Mouse (Mus musculus): ENCODE data around the gene Cdkn2aip.

The Cdkn2aip gene

DNA sequence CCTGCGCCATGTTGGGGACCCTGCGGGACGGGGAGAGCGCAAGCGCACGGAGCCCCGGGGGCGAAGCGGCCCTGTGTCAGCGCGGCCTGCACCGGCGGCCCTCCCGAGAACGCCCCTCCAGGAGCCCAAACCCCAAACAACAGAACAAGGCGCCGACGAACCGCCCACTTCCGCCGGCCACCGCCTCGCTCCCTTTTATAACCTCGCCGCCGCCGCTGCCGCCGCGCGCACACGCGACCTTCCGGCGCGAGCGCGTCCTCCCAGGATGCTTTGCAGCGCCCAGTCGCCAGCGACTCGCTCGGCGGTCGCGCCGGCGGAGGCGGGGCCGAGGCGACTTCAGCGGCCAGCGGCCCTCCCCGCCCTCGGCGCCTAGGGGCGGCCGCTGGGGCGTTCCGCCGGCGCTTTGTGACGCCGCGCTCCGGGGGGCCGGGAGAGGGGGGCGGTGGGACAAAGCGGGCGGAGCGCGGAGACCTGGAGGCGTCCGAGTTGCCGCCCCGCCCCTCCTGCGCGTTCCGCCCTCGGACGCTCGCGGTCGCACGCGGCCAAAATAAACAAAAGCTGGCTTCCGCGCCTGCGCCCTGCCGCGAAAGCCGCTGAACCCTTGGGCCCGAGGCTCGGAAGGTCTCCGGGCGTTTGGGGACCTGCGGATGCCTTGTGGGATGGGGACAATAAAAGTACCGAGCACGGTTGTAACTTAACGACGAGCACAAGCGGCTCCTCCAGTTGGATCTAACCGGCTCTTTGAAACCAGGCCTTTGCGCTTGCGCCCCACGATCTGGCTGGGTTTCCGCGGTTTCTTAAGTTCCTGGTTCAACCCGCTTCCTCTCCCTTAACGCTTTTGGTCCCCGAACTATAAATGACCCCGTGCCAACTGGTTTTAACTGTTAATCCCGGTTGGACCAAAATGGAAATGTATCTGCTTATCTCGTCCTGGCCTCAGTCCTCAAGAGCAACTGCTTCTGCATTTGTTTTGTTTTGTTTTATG, at the start of gene Cdkn2aip:
TSS of gene Cdkn2aip (minus strand) at position 172 of the 985 bp plus-strand sequence.
- DNase-seq (ENCODE audit: low spot score), result peak; percentile 87

- DNase-seq (ENCODE audit: low spot score), result no peak
Observed at GRCm38 (mm10) chr8:47763194-47763593, 49.5 kb upstream of the Cdkn2aip start.

GRCm38 (mm10) chr8:47760685-47761084, 47.0 kb upstream of the Cdkn2aip start:
- no peak for DNase-seq (ENCODE audit: low spot score)

GRCm38 (mm10) chr8:47760186-47760585, 46.5 kb upstream of the Cdkn2aip start:
- no peak for DNase-seq (ENCODE audit: low spot score)

GRCm38 (mm10) chr8:47753121-47753520, 39.4 kb upstream of the Cdkn2aip start:
- peak; percentile 2 for DNase-seq (ENCODE audit: low spot score)

- DNase-seq (ENCODE audit: low spot score), result no peak
Observed at GRCm38 (mm10) chr8:47750096-47750495, 36.4 kb upstream of the Cdkn2aip start.

- no peak for DNase-seq (ENCODE audit: low spot score)
Observed at GRCm38 (mm10) chr8:47749491-47749890, 35.8 kb upstream of the Cdkn2aip start.

DNA sequence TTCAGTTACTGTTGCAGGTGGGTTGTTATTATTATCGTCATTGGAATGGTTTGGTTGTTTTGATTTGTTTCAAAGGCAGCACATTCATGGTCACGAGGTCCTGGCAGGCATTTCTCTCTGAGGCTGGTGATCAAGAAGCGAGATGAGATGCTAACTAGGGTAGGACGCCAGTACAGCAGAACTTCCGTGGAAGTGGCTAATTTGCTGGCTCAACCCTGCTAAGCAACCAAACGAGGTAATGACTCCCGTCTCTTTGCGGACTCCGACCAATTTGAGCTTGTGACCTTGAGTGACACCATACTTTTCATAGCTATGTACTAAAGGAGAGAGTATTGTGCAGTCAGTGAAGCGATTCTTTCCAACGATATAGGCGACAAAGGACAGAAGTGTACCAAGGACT, 32.6 kb upstream of the Cdkn2aip start:
- no peak for DNase-seq (ENCODE audit: low spot score)

DNA sequence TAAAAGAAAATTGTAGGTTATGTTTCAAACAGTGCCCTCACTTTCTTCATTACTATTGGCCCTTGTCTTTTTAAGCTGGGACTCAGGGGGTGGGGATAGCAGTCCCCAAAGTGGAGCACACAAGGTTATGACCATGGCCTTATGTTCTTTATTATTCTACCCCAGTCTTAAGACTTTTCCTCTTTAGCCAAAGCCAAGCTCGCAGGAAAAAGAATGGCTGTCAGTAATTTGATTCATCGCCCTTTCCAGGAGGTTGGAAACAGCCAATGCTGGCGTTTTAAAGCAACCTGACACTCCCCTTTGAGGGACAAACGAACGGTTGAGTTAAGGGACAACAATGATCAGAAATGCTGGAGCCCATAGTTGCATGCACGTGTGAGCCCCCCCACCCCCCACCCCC, 32.1 kb upstream of the Cdkn2aip start:
- no peak for DNase-seq (ENCODE audit: low spot score)

GRCm38 (mm10) chr8:47744803-47745202, 31.1 kb upstream of the Cdkn2aip start:
- DNase-seq (ENCODE audit: low spot score), result no peak

GRCm38 (mm10) chr8:47743419-47743818, 29.7 kb upstream of the Cdkn2aip start:
- DNase-seq (ENCODE audit: low spot score), result peak; percentile 29

DNA sequence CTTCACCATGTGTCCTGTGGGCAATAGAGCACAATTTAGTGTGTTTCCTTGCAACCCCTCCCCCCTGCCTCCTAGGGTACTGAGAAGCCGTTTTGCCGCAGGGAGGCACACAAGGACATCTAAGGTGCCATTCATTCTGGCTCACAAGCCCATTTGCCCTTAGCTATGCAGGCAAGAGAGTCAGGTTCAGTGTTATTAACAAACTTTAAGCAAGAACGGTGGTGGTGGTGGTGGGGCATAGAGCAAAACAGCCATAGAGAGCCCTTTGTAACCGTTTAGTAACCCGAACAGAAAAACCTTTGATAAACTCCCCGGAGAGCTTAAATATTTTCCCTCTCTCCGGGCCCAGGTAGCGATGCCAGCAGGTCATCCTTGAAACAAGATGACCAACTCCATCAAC, 29.3 kb upstream of the Cdkn2aip start:
- DNase-seq (ENCODE audit: low spot score), result no peak

DNA sequence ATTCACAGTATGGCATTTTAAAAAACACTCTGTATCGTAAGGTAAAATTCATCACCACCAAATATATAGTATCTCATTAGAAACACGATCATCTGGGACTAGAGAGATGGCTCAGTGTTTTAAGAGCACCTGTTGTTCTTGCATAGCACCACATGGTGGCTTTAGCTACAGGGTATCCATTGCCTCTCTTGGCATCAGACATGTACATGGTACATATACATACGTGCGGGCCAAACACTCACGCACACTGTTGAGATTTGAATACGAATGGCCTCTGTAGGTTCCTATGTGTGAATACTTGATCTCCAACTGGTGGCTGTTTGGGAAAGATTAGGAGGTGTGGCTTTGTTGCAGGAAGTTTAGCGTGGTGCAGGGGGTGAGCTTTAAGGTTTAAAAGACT, 28.6 kb upstream of the Cdkn2aip start:
- DNase-seq (ENCODE audit: low spot score), result no peak

- DNase-seq (ENCODE audit: low spot score), result no peak
Observed at GRCm38 (mm10) chr8:47737120-47737519, 23.4 kb upstream of the Cdkn2aip start.

- DNase-seq (ENCODE audit: low spot score), result no peak
Observed at GRCm38 (mm10) chr8:47729324-47729723, 15.6 kb upstream of the Cdkn2aip start.

GRCm38 (mm10) chr8:47726945-47727344, 13.2 kb upstream of the Cdkn2aip start:
- no peak for DNase-seq (ENCODE audit: low spot score)

GRCm38 (mm10) chr8:47721609-47722008, 7.9 kb upstream of the Cdkn2aip start:
- DNase-seq (ENCODE audit: low spot score), result no peak

DNA sequence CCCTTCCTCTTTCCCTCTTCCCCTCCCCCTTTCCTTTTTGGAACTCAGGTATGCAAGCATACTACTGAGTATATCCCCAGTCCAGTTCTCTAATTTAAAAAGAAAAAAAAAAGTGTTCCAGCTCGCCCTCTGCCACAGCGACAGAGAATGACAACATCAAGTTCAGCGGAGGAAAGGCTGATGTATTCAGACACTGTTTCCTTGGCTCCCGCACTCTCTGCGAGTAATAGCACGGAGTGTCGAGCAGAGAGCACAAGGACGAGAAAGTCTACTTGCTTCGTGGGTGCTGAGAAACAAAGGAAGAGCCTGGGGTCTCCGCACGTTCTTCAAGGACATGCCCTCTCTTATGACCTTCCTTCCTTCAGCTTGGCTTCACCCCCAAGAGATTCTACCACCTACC, 4.9 kb upstream of the Cdkn2aip start:
- no peak for DNase-seq (ENCODE audit: low spot score)

DNA sequence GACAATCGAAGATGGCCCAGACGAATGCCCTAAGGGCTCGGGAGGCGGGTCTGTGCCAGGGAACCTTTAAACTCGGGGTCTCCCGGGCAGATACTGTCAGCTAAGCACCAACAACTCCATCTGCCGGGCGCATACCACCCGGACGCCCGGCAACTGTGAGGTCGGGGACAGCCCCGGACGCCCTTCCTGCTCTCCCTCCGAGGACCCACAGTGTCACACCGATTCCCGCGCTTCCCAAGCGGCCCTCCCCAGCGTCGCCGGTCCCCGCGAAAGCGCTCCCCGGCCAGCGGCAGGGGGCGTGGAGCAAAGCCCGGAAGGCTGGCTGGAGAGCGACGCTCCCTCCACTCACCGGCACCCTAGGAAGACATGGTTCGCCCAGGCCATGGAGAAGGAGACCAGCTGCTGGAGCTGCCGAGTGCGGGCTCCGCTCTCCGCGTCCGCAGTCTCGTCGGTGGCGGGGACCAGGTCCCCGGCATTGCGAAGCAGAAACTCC, 515 bp downstream of the Cdkn2aip start:
- DNase-seq (ENCODE audit: low spot score), result peak; percentile 53

GRCm38 (mm10) chr8:47708106-47708505, 5.6 kb downstream of the Cdkn2aip start:
- no peak for DNase-seq (ENCODE audit: low spot score)

DNA sequence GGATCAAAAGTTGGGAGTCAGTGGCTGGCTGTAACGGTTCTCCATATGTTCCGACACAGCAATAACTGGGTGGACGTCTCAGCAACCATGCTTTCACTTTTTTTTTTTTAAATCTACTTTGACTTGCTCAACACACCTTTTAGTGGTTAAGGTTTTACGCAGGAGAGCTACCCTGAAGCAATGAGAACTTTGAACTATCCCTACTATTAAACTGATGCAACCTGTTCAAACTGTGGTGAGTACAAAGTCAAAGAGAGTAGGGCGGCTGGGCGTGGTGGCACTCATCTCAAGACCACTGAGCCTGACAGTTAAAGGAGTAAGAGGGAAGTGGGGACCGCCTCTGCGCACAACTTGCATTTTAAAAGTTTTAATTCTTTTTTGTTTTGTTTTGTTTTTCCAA, 7.0 kb downstream of the Cdkn2aip start:
- no peak for DNase-seq (ENCODE audit: low spot score)

GRCm38 (mm10) chr8:47702333-47702732, 11.4 kb downstream of the Cdkn2aip start:
- no peak for DNase-seq (ENCODE audit: low spot score)

GRCm38 (mm10) chr8:47697696-47698095, 16.0 kb downstream of the Cdkn2aip start:
- no peak for DNase-seq (ENCODE audit: low spot score)
